Mouse (Mus musculus): ENCODE results near the gene Ryr3. TPM values are rescaled to one million over a fixed set of nuclear protein-coding genes. Genes with fewer than 3 reads are reported as not detected.

The Ryr3 gene
- polyA plus RNA-seq, 1 experiment, result 0.76 TPM

GRCm38 (mm10) chr2:112765046-112765445 is 451.9 kb downstream of the Ryr3 start:
- H3K4me3 ChIP-seq (ENCODE audit: insufficient read depth, low read length), result no peak overlapping the region
- H3K4me1 ChIP-seq (ENCODE audit: control insufficient read depth, insufficient read depth, low read length), result no peaks in the 10 kb centered on the region
- H3K27ac ChIP-seq (ENCODE audit: insufficient read depth, low read length), result no peak overlapping the region
- TF ChIP-seq POLR2A (IDR thresholded peaks at IDR 0.05; ENCODE audit: low read depth, low read length), result no peak
- TF ChIP-seq CTCF (IDR thresholded peaks at IDR 0.05; ENCODE audit: borderline replicate concordance, insufficient read depth, low read length), result peak; percentile 12; the same call in 1 of the 2 replicates

DNA sequence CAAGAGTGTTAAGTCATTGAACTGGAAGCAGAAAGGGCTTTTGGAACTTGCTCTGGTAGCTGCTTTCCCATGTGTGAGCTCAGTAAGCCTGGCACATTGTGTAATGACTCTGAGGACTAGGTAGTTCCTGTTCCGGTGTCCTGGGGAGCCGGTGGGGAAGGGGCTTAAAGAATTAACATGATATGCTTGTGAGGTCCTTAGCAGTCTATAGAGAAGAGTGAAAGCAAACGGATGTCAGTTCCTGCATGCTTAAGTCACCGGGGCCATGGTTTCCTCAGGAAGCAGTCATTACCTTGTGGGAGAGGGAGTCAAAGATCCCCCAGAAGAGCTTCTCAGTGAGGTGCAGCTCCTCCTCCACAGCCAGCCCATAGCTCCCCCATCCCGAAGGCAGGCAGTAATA is 452.6 kb downstream of the Ryr3 start:
- Histone ChIP-seq H3K4me3 (ENCODE audit: insufficient read depth, low read length) (no peak overlapping the region), H3K4me1 (ENCODE audit: control insufficient read depth, insufficient read depth, low read length) (no peaks in the 10 kb centered on the region), H3K27ac (ENCODE audit: insufficient read depth, low read length) (no peak overlapping the region)
- no peak for TF ChIP-seq CTCF (IDR thresholded peaks at IDR 0.05; ENCODE audit: borderline replicate concordance, insufficient read depth, low read length)
- TF ChIP-seq POLR2A (IDR thresholded peaks at IDR 0.05; ENCODE audit: low read depth, low read length), result no peak

DNA sequence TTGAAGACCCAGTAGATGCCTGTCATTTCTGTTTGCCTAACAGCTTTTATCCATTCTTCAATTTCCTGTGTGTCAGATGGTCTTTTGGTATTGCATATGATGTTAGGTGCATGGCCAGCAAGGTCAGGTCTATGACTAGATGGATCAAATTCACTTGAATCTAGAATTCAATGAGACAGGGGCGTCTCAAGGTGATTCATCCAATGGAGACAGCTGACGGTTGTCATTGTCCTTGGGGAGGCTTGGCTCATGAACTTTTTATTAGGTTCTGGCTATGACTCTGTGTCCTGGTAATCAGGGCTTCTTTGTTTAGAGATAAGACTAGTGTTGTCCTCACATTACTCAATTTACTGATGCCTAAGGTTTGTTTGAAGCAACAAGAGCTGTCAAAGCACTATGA is 454.9 kb downstream of the Ryr3 start:
- no peak overlapping the region for H3K27ac ChIP-seq (ENCODE audit: insufficient read depth, low read length)
- no peak overlapping the region for H3K4me3 ChIP-seq (ENCODE audit: insufficient read depth, low read length)
- TF ChIP-seq POLR2A (IDR thresholded peaks at IDR 0.05; ENCODE audit: low read depth, low read length), result no peak
- no peak for TF ChIP-seq CTCF (IDR thresholded peaks at IDR 0.05; ENCODE audit: borderline replicate concordance, insufficient read depth, low read length)
- no peaks in the 10 kb centered on the region for H3K4me1 ChIP-seq (ENCODE audit: control insufficient read depth, insufficient read depth, low read length)

DNA sequence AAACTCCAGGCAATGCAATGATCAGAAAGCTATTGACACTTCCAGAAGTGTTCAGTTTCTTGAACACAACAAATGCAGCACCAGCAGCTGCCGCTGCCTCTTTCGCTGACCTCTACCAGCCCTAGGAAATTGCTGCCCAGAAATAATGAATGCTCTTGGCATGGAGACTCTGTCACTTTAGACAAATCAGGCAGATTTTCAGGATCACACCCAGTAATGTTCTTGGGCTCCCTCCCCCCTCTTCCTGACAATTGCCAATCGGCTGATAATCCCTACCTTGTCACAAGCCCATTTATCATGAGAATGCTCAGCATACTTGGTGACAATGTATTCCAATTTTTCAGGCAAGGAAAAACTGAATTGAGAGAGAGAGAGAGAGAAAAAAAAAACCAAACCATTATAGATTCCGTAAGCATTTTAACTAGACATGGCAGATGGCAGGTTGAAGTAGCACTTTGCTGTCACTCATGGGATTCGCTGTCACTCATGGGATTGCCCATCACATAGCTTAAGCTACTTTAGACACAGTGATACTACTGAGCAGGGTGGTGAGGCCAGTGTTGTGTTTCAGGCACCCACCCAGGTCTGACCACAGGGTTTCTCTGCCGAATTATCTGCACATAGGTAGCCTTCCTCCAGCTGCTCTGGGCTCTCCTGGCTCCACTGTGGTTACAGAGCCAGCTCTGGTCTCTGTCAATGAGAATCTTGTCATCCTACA is 455.5 kb downstream of the Ryr3 start:
- H3K27ac ChIP-seq (ENCODE audit: insufficient read depth, low read length), result no peak overlapping the region
- no peak overlapping the region for H3K4me3 ChIP-seq (ENCODE audit: insufficient read depth, low read length)
- H3K4me1 ChIP-seq (ENCODE audit: control insufficient read depth, insufficient read depth, low read length), result no peaks in the 10 kb centered on the region
- TF ChIP-seq CTCF (IDR thresholded peaks at IDR 0.05; ENCODE audit: borderline replicate concordance, insufficient read depth, low read length) (no peak), POLR2A (IDR thresholded peaks at IDR 0.05; ENCODE audit: low read depth, low read length) (no peak)

DNA sequence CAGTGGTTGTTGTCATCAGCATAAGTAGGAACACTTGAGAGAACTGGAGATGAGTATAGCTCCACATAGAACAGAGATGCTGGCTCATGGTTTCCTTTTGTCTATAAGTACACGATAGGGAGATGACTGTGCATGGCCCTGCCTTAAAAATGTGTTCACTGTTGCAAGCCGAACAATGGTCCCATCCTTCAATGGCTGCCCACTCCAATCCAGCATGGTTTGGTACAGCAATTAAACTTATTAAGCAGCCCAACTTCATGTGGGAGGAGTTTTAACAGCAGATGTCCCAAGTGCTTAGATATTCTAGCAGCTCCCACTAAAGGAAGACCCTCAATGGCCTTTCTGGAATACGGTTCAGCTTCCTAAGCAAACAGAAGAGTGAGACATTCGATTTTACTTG is 456.2 kb downstream of the Ryr3 start:
- H3K4me1 ChIP-seq (ENCODE audit: control insufficient read depth, insufficient read depth, low read length), result no peaks in the 10 kb centered on the region
- TF ChIP-seq POLR2A (IDR thresholded peaks at IDR 0.05; ENCODE audit: low read depth, low read length), result no peak
- TF ChIP-seq CTCF (IDR thresholded peaks at IDR 0.05; ENCODE audit: borderline replicate concordance, insufficient read depth, low read length), result no peak
- no peak overlapping the region for H3K4me3 ChIP-seq (ENCODE audit: insufficient read depth, low read length)
- H3K27ac ChIP-seq (ENCODE audit: insufficient read depth, low read length), result no peak overlapping the region

DNA sequence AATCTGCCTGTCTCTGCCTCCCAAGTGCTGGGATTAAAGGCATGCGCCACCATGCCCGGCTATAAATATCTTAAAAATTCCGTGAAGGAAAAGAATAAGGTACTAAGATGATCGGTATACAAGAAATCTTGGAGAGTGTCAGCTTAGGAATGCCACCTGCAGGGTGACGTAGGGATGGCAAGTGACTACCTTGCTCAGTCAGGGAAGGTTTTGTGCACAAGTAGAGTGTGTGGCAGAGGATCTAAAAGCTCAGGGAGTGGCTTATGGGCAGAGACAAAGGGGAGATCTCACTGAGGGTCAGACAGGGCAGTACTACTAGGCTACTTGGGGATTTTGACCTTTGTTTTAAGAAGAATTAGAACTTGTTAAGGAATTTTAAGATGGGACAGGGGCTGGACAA is 457.2 kb downstream of the Ryr3 start:
- TF ChIP-seq CTCF (IDR thresholded peaks at IDR 0.05; ENCODE audit: borderline replicate concordance, insufficient read depth, low read length) (no peak; the same call in 1 of the 2 replicates), POLR2A (IDR thresholded peaks at IDR 0.05; ENCODE audit: low read depth, low read length) (no peak)
- H3K4me3 ChIP-seq (ENCODE audit: insufficient read depth, low read length), result no peak overlapping the region
- H3K4me1 ChIP-seq (ENCODE audit: control insufficient read depth, insufficient read depth, low read length), result no peaks in the 10 kb centered on the region
- no peak overlapping the region for H3K27ac ChIP-seq (ENCODE audit: insufficient read depth, low read length)

DNA sequence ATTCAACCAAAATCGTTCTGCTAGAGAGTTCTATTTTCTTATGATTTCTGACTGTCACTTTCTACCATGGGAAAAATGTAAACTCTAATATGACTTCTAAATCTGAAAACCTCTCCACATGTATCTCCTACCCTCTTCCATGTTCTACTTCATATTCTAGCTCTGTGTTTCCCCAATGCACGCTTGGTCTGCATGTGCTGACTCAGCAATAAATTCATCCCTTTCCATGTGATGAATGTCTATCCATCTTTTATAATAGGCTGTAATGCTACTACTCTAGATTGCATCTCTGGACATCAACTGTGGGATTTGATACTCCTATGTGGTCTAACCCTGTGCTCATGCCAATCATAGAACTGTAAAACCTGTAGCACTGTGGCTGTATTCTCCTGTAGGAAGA is 458.2 kb downstream of the Ryr3 start:
- TF ChIP-seq POLR2A (IDR thresholded peaks at IDR 0.05; ENCODE audit: low read depth, low read length) (no peak), CTCF (IDR thresholded peaks at IDR 0.05; ENCODE audit: borderline replicate concordance, insufficient read depth, low read length) (no peak)
- no peak overlapping the region for H3K4me3 ChIP-seq (ENCODE audit: insufficient read depth, low read length)
- no peak overlapping the region for H3K27ac ChIP-seq (ENCODE audit: insufficient read depth, low read length)
- H3K4me1 ChIP-seq (ENCODE audit: control insufficient read depth, insufficient read depth, low read length), result no peaks in the 10 kb centered on the region

DNA sequence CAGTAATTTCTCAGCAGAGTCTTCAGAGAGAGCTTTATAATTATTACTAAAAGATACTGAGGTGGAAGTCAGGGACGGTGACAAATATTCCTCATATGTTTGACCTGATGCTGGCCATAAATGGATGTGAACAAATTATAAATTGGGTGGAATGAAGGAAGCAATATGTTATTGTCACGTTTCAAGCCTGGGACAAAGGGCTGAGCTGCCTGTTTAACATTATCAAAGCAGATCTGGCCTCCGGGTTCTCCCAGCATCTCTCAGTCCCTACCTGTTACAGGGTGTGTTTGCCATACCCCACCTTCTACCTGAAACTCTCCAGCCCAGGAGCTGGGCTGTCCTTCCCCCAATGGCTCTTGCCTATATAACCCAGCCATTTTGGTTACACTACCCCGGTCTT is 463.6 kb downstream of the Ryr3 start:
- no peak overlapping the region for H3K4me3 ChIP-seq (ENCODE audit: insufficient read depth, low read length)
- TF ChIP-seq CTCF (IDR thresholded peaks at IDR 0.05; ENCODE audit: borderline replicate concordance, insufficient read depth, low read length) (no peak), POLR2A (IDR thresholded peaks at IDR 0.05; ENCODE audit: low read depth, low read length) (no peak)
- no peaks in the 10 kb centered on the region for H3K4me1 ChIP-seq (ENCODE audit: control insufficient read depth, insufficient read depth, low read length)
- no peak overlapping the region for H3K27ac ChIP-seq (ENCODE audit: insufficient read depth, low read length)

GRCm38 (mm10) chr2:112751416-112751815 is 465.5 kb downstream of the Ryr3 start:
- H3K4me1 ChIP-seq (ENCODE audit: control insufficient read depth, insufficient read depth, low read length), result no peaks in the 10 kb centered on the region
- TF ChIP-seq POLR2A (IDR thresholded peaks at IDR 0.05; ENCODE audit: low read depth, low read length) (no peak), CTCF (IDR thresholded peaks at IDR 0.05; ENCODE audit: borderline replicate concordance, insufficient read depth, low read length) (no peak)
- no peak overlapping the region for H3K27ac ChIP-seq (ENCODE audit: insufficient read depth, low read length)
- H3K4me3 ChIP-seq (ENCODE audit: insufficient read depth, low read length), result no peak overlapping the region

GRCm38 (mm10) chr2:112748532-112748931 is 468.4 kb downstream of the Ryr3 start:
- H3K4me3 ChIP-seq (ENCODE audit: insufficient read depth, low read length), result no peak overlapping the region
- no peak for TF ChIP-seq POLR2A (IDR thresholded peaks at IDR 0.05; ENCODE audit: low read depth, low read length)
- TF ChIP-seq CTCF (IDR thresholded peaks at IDR 0.05; ENCODE audit: borderline replicate concordance, insufficient read depth, low read length), result no peak

More at GRCm38 (mm10) chr2:112748532-112748931, 468.4 kb downstream of the Ryr3 start:
- H3K4me1 ChIP-seq (ENCODE audit: control insufficient read depth, insufficient read depth, low read length), result no peaks in the 10 kb centered on the region
- H3K27ac ChIP-seq (ENCODE audit: insufficient read depth, low read length), result no peak overlapping the region
